Mouse (Mus musculus) MEL (cell line): ENCODE measurements around the gene Fam72a.

Source experiments
- BHLHE40 ChIP-seq: IDR thresholded peaks from 2 replicates; pipeline ENCODE4 v1.6.1; 2012; ENCODE audit warnings: low read depth, mild to moderate bottlenecking, inconsistent platforms, low read length, improper control_type of control experiment, borderline replicate concordance
- ELF1 ChIP-seq: IDR thresholded peaks from 2 replicates; pipeline ENCODE4 v1.6.1; 2014; ENCODE audit warnings: low read depth, mild to moderate bottlenecking, inconsistent platforms, low read length, improper control_type of control experiment, moderate library complexity
- MAFK ChIP-seq: IDR thresholded peaks from 2 replicates; pipeline ENCODE4 v1.6.1; 2011; ENCODE audit warnings: low read depth, mild to moderate bottlenecking, low read length, improper control_type of control experiment, borderline replicate concordance
- SMC3 ChIP-seq: IDR thresholded peaks from 2 replicates; pipeline ENCODE4 v1.6.1; 2011; ENCODE audit warnings: low read depth, low read length, improper control_type of control experiment
- UBTF ChIP-seq: IDR thresholded peaks from 2 replicates; pipeline ENCODE4 v1.6.1; 2012; ENCODE audit warnings: low read depth, mild to moderate bottlenecking, inconsistent platforms, low read length, improper control_type of control experiment, moderate library complexity, borderline replicate concordance; ENCODE audit not compliant: insufficient read depth
- USF1 ChIP-seq: IDR thresholded peaks from 2 replicates; pipeline ENCODE4 v1.6.1; 2014; ENCODE audit warnings: low read depth, mild to moderate bottlenecking, inconsistent platforms, low read length, improper control_type of control experiment, moderate library complexity
- ZC3H11A ChIP-seq: IDR thresholded peaks from 2 replicates; pipeline ENCODE4 v1.6.1; 2012; ENCODE audit warnings: low read depth, mild to moderate bottlenecking, inconsistent platforms, low read length, improper control_type of control experiment

GRCm38 (mm10) chr1:131541903-131542302 lies 14.2 kb downstream of the Fam72a start:
- no peak for TF ChIP-seq MAFK
- TF ChIP-seq BHLHE40, result no peak
- no peak for TF ChIP-seq SMC3
- no peak for TF ChIP-seq ELF1
- TF ChIP-seq ZC3H11A, result no peak
- no peak for TF ChIP-seq USF1
- TF ChIP-seq UBTF, result no peak
